Mouse (Mus musculus): ENCODE measurements around the gene Wnt16. TPM values are rescaled to one million over a fixed set of nuclear protein-coding genes. Genes with fewer than 3 reads are reported as not detected.

Wnt16 gene
- polyA plus RNA-seq, 1 experiment from 2014 or later: 0.27 TPM

- Histone ChIP-seq H3K4me3 (ENCODE audit: low read depth, low read length) (no peak overlapping the region), H3K9me3 (ENCODE audit: control insufficient read depth, low read length) (no peaks in the 10 kb centered on the region), H3K9ac (ENCODE audit: low read length) (no peak overlapping the region), H3K27me3 (ENCODE audit: control insufficient read depth, insufficient read depth, low read length) (no peaks in the 10 kb centered on the region), H3K4me1 (replicated peaks; ENCODE audit: control insufficient read depth, insufficient read depth, low read length) (no peaks in the 10 kb centered on the region), H3K36me3 (ENCODE audit: control insufficient read depth, insufficient read depth, low read length) (no peaks in the 10 kb centered on the region), H3K27ac (ENCODE audit: low read depth, low read length) (no peak overlapping the region), H3K4me2 (ENCODE audit: low read depth, low read length, severe bottlenecking) (no peak overlapping the region)
- WGBS: 90% methylated on average over 13 of the region's 13 CpGs
- ATAC-seq (replicated peaks; ENCODE audit: low FRiP score): no peak
- no peak for DNase-seq (ENCODE audit: low spot score)
These were observed 42.3 kb downstream of the Wnt16 start for GRCm38 (mm10) chr6:22330169-22330960.

GRCm38 (mm10) chr6:22332548-22332947 lies 44.5 kb downstream of the Wnt16 start:
- no peaks in the 10 kb centered on the region for H3K4me1 ChIP-seq (replicated peaks; ENCODE audit: control insufficient read depth, insufficient read depth, low read length)
- no peak overlapping the region for H3K4me2 ChIP-seq (ENCODE audit: low read depth, low read length, severe bottlenecking)
- DNase-seq (ENCODE audit: low spot score) (no peak), ATAC-seq (replicated peaks; ENCODE audit: low FRiP score) (no peak)
- H3K27ac ChIP-seq (ENCODE audit: low read depth, low read length): no peak overlapping the region
- H3K4me3 ChIP-seq (ENCODE audit: low read depth, low read length): no peak overlapping the region
- 89% methylated on average over 2 of the region's 2 CpGs for WGBS
- no peaks in the 10 kb centered on the region for H3K27me3 ChIP-seq (ENCODE audit: control insufficient read depth, insufficient read depth, low read length)
- no peaks in the 10 kb centered on the region for H3K36me3 ChIP-seq (ENCODE audit: control insufficient read depth, insufficient read depth, low read length)
- H3K9me3 ChIP-seq (ENCODE audit: control insufficient read depth, low read length): no peaks in the 10 kb centered on the region
- H3K9ac ChIP-seq (ENCODE audit: low read length): no peak overlapping the region

GRCm38 (mm10) chr6:22339763-22340542 lies 51.9 kb downstream of the Wnt16 start:
- Histone ChIP-seq H3K4me1 (replicated peaks; ENCODE audit: control insufficient read depth, insufficient read depth, low read length) (no peaks in the 10 kb centered on the region), H3K4me2 (ENCODE audit: low read depth, low read length, severe bottlenecking) (no peak overlapping the region), H3K9ac (ENCODE audit: low read length) (no peak overlapping the region), H3K4me3 (ENCODE audit: low read depth, low read length) (no peak overlapping the region), H3K9me3 (ENCODE audit: control insufficient read depth, low read length) (no peaks in the 10 kb centered on the region), H3K27ac (ENCODE audit: low read depth, low read length) (no peak overlapping the region), H3K27me3 (ENCODE audit: control insufficient read depth, insufficient read depth, low read length) (no peaks in the 10 kb centered on the region), H3K36me3 (ENCODE audit: control insufficient read depth, insufficient read depth, low read length) (no peaks in the 10 kb centered on the region)
- WGBS: 93% methylated on average over 15 of the region's 15 CpGs
- DNase-seq (ENCODE audit: low spot score) (no peak), ATAC-seq (replicated peaks; ENCODE audit: low FRiP score) (no peak)

GRCm38 (mm10) chr6:22340779-22341178 lies 52.8 kb downstream of the Wnt16 start:
- Histone ChIP-seq H3K27ac (ENCODE audit: low read depth, low read length) (no peak overlapping the region), H3K4me3 (ENCODE audit: low read depth, low read length) (no peak overlapping the region), H3K4me1 (replicated peaks; ENCODE audit: control insufficient read depth, insufficient read depth, low read length) (no peaks in the 10 kb centered on the region), H3K36me3 (ENCODE audit: control insufficient read depth, insufficient read depth, low read length) (no peaks in the 10 kb centered on the region), H3K9me3 (ENCODE audit: control insufficient read depth, low read length) (no peaks in the 10 kb centered on the region), H3K9ac (ENCODE audit: low read length) (no peak overlapping the region), H3K27me3 (ENCODE audit: control insufficient read depth, insufficient read depth, low read length) (no peaks in the 10 kb centered on the region), H3K4me2 (ENCODE audit: low read depth, low read length, severe bottlenecking) (no peak overlapping the region)
- WGBS: 96% methylated on average over 14 of the region's 14 CpGs
- no peak for DNase-seq (ENCODE audit: low spot score)
- ATAC-seq (replicated peaks; ENCODE audit: low FRiP score): no peak

GRCm38 (mm10) chr6:22343292-22343691 lies 55.3 kb downstream of the Wnt16 start:
- no peak for ATAC-seq (replicated peaks; ENCODE audit: low FRiP score)
- no peaks in the 10 kb centered on the region for H3K36me3 ChIP-seq (ENCODE audit: control insufficient read depth, insufficient read depth, low read length)
- WGBS: 91% methylated on average over 3 of the region's 3 CpGs
- no peak overlapping the region for H3K27ac ChIP-seq (ENCODE audit: low read depth, low read length)
- DNase-seq (ENCODE audit: low spot score): no peak
- no peaks in the 10 kb centered on the region for H3K27me3 ChIP-seq (ENCODE audit: control insufficient read depth, insufficient read depth, low read length)
- H3K4me2 ChIP-seq (ENCODE audit: low read depth, low read length, severe bottlenecking): no peak overlapping the region
- 0 out of 2 replicates have a peak, but pooled peaks cover 3% of the 10 kb centered on the region for H3K4me1 ChIP-seq (replicated peaks; ENCODE audit: control insufficient read depth, insufficient read depth, low read length)
- no peak overlapping the region for H3K4me3 ChIP-seq (ENCODE audit: low read depth, low read length)
- H3K9ac ChIP-seq (ENCODE audit: low read length): no peak overlapping the region
- H3K9me3 ChIP-seq (ENCODE audit: control insufficient read depth, low read length): no peaks in the 10 kb centered on the region

- Histone ChIP-seq H3K4me3 (ENCODE audit: low read depth, low read length) (no peak overlapping the region), H3K27me3 (ENCODE audit: control insufficient read depth, insufficient read depth, low read length) (no peaks in the 10 kb centered on the region), H3K27ac (ENCODE audit: low read depth, low read length) (no peak overlapping the region), H3K36me3 (ENCODE audit: control insufficient read depth, insufficient read depth, low read length) (no peaks in the 10 kb centered on the region), H3K9me3 (ENCODE audit: control insufficient read depth, low read length) (no peaks in the 10 kb centered on the region), H3K9ac (ENCODE audit: low read length) (no peak overlapping the region), H3K4me1 (replicated peaks; ENCODE audit: control insufficient read depth, insufficient read depth, low read length) (0 out of 2 replicates have a peak, but pooled peaks cover 3% of the 10 kb centered on the region), H3K4me2 (ENCODE audit: low read depth, low read length, severe bottlenecking) (no peak overlapping the region)
- 93% methylated on average over 6 of the region's 6 CpGs for WGBS
- DNase-seq (ENCODE audit: low spot score) (no peak), ATAC-seq (replicated peaks; ENCODE audit: low FRiP score) (no peak)
These were observed 55.7 kb downstream of the Wnt16 start for GRCm38 (mm10) chr6:22343706-22344105.

- no peaks in the 10 kb centered on the region for H3K27me3 ChIP-seq (ENCODE audit: control insufficient read depth, insufficient read depth, low read length)
- H3K4me3 ChIP-seq (ENCODE audit: low read depth, low read length): no peak overlapping the region
- H3K4me2 ChIP-seq (ENCODE audit: low read depth, low read length, severe bottlenecking): no peak overlapping the region
- WGBS: 63% methylated on average over 6 of the region's 6 CpGs
- no peaks in the 10 kb centered on the region for H3K36me3 ChIP-seq (ENCODE audit: control insufficient read depth, insufficient read depth, low read length)
- DNase-seq (ENCODE audit: low spot score) (no peak), ATAC-seq (replicated peaks; ENCODE audit: low FRiP score) (no peak)
- H3K9me3 ChIP-seq (ENCODE audit: control insufficient read depth, low read length): no peaks in the 10 kb centered on the region
- H3K9ac ChIP-seq (ENCODE audit: low read length): no peak overlapping the region
- H3K4me1 ChIP-seq (replicated peaks; ENCODE audit: control insufficient read depth, insufficient read depth, low read length): 0 out of 2 replicates have a peak, but pooled peaks cover 3% of the 10 kb centered on the region
- no peak overlapping the region for H3K27ac ChIP-seq (ENCODE audit: low read depth, low read length)
These were observed 56.4 kb downstream of the Wnt16 start for GRCm38 (mm10) chr6:22344443-22344842.

GRCm38 (mm10) chr6:22347132-22347902 lies 59.3 kb downstream of the Wnt16 start:
- H3K4me3 ChIP-seq (ENCODE audit: low read depth, low read length): no peak overlapping the region
- no peak for DNase-seq (ENCODE audit: low spot score)
- H3K27ac ChIP-seq (ENCODE audit: low read depth, low read length): no peak overlapping the region
- no peaks in the 10 kb centered on the region for H3K27me3 ChIP-seq (ENCODE audit: control insufficient read depth, insufficient read depth, low read length)
- WGBS: 82% methylated on average over 8 of the region's 8 CpGs
- H3K36me3 ChIP-seq (ENCODE audit: control insufficient read depth, insufficient read depth, low read length): no peaks in the 10 kb centered on the region
- H3K4me2 ChIP-seq (ENCODE audit: low read depth, low read length, severe bottlenecking): no peak overlapping the region
- no peaks in the 10 kb centered on the region for H3K9me3 ChIP-seq (ENCODE audit: control insufficient read depth, low read length)
- H3K4me1 ChIP-seq (replicated peaks; ENCODE audit: control insufficient read depth, insufficient read depth, low read length): 0 out of 2 replicates have a peak, but pooled peaks cover 3% of the 10 kb centered on the region
- no peak for ATAC-seq (replicated peaks; ENCODE audit: low FRiP score)
- H3K9ac ChIP-seq (ENCODE audit: low read length): no peak overlapping the region

Data from forebrain, embryonic 11.5 days (tissue).